Mouse (Mus musculus) megakaryocyte, embryonic 14.5 days (primary cell): ENCODE data around the gene Rsg1.

ENCODE experiments used
- FLI1 ChIP-seq: IDR thresholded peaks from 2 replicates; pipeline ENCODE4 v1.6.1; 2012; ENCODE audit warnings: low read length, inconsistent platforms, mixed read lengths
- GATA1 ChIP-seq: IDR thresholded peaks from 3 replicates; pipeline ENCODE4 v1.6.1; 2012; ENCODE audit warnings: mixed read lengths, low read length, inconsistent platforms, borderline replicate concordance

DNA sequence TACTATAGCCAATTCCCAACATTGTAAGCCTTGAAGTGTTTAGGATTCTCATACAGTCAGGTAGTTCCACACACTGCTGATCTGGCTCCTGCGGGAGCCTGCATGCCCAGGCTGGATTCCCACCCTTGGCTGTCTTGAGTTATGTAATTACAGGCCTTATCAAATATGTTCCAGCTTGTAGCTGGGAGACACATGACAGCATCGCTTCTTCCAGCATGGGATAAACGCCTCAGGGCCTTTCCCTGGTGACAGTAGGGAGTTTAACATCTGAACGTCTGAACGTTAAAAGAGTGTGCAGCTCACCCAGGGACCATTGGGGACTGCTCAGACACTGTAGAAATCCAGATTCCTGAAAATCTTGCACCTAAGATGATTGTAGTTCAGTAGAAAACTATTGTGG lies 38.0 kb upstream of the Rsg1 start:
- TF ChIP-seq GATA1, result no peak
- TF ChIP-seq FLI1, result no peak
